Mouse (Mus musculus) urinary bladder, adult 18-20 months (tissue): ENCODE measurements around the gene Cyth4.
A peak's percentile ranks its signal among the peaks of the same experiment; 100 is the strongest.

Experiments used
- DNase-seq, 2 experiments: peaks; one replicate each; pipeline ENCODE4 v3.0.0; 2022; ENCODE audit warnings: low spot score in 2 of 2, mixed read lengths in 2 of 2

The Cyth4 gene

GRCm38 (mm10) chr15:78585404-78585803 lies 11.4 kb upstream of the Cyth4 start:
- no peak for DNase-seq

- peak; percentile 48 to 72 for DNase-seq
Measured at GRCm38 (mm10) chr15:78587050-78587994, 9.5 kb upstream of the Cyth4 start.

GRCm38 (mm10) chr15:78588049-78588448 lies 8.8 kb upstream of the Cyth4 start:
- DNase-seq = no peak

GRCm38 (mm10) chr15:78588900-78589299 lies 7.9 kb upstream of the Cyth4 start:
- DNase-seq = no peak

GRCm38 (mm10) chr15:78589936-78590335 lies 6.9 kb upstream of the Cyth4 start:
- no peak for DNase-seq

GRCm38 (mm10) chr15:78590785-78591184 lies 6.1 kb upstream of the Cyth4 start:
- DNase-seq = no peak

- DNase-seq = no peak
Measured at GRCm38 (mm10) chr15:78591680-78592451, 5.0 kb upstream of the Cyth4 start.

GRCm38 (mm10) chr15:78592452-78592968 lies 4.3 kb upstream of the Cyth4 start:
- no peak for DNase-seq

GRCm38 (mm10) chr15:78593896-78594425 lies 2.9 kb upstream of the Cyth4 start:
- DNase-seq = no peak

GRCm38 (mm10) chr15:78594831-78595230 lies 2.0 kb upstream of the Cyth4 start:
- no peak for DNase-seq

GRCm38 (mm10) chr15:78595468-78595867 lies 1.4 kb upstream of the Cyth4 start:
- no peak for DNase-seq

- no peak for DNase-seq
Measured at GRCm38 (mm10) chr15:78596504-78596903, 343 bp upstream of the Cyth4 start.

- DNase-seq = no peak
Measured at GRCm38 (mm10) chr15:78597729-78598128, 882 bp downstream of the Cyth4 start.

GRCm38 (mm10) chr15:78599124-78599523 lies 2.3 kb downstream of the Cyth4 start:
- DNase-seq = no peak

- DNase-seq = no peak
Measured at GRCm38 (mm10) chr15:78599529-78600193, 2.8 kb downstream of the Cyth4 start.

- no peak for DNase-seq
Measured at GRCm38 (mm10) chr15:78601180-78601579, 4.3 kb downstream of the Cyth4 start.

GRCm38 (mm10) chr15:78604255-78604654 lies 7.4 kb downstream of the Cyth4 start:
- DNase-seq = no peak

GRCm38 (mm10) chr15:78605371-78605791 lies 8.5 kb downstream of the Cyth4 start:
- DNase-seq = no peak

- no peak for DNase-seq
Measured at GRCm38 (mm10) chr15:78606059-78606458, 9.2 kb downstream of the Cyth4 start.

GRCm38 (mm10) chr15:78607463-78607862 lies 10.6 kb downstream of the Cyth4 start:
- DNase-seq = no peak

- no peak for DNase-seq
Measured at GRCm38 (mm10) chr15:78610705-78611462, 14.0 kb downstream of the Cyth4 start.
